In genomic region chr9:98864571-98864970, GRCm38 (mm10) we compare ENCODE assay signal across 18 mouse cellular contexts. TPM values are rescaled to one million over a fixed set of nuclear protein-coding genes. Genes with fewer than 3 reads are reported as not detected.
A peak's percentile ranks its signal among the peaks of the same experiment; 100 is the strongest.
DNase-seq lines count a peak whose midpoint lies in the region; ATAC-seq lines count a peak whose summit lies in the region.
"Had no signal": no experiment of that assay in that cellular context is flagged by ENCODE, and none has a peak within 500 bp of the region (broad histone marks: within the 10 kb centered on the region; RNA-seq: fewer than 3 reads in every experiment).

Gene Prr23a3, plus strand, starts transcription at chr9:98864767.

- intact Hi-C loops in heart, postnatal 14 days (cut with DNase I) = no loop called here

- H3K4me3 ChIP-seq in heart, embryonic 16.5 days (ENCODE audit: low read length) = no peak within 1 kb of the TSS
- H3K4me3 ChIP-seq in neural tube, embryonic 12.5 days = no peak within 1 kb of the TSS
- no peak within 1 kb of the TSS for H3K4me3 ChIP-seq in embryonic facial prominence, embryonic 13.5 days
- H3K4me3 ChIP-seq: layer of hippocampus, adult 2 months; liver, embryonic 15.5 days had no signal

- peak within 1 kb of the TSS; percentile 39; the same call in 1 of the 2 replicates for H3K4me2 ChIP-seq in heart, embryonic 16.5 days (ENCODE audit: low read depth, low read length)
- H3K4me2 ChIP-seq in neural tube, embryonic 12.5 days (replicated peaks) = 0 out of 2 replicates have a peak within 1 kb of the TSS, but pooled peaks have one; percentile 7
- peak within 1 kb of the TSS; percentile 27 for H3K4me2 ChIP-seq in embryonic facial prominence, embryonic 13.5 days
- H3K4me2 ChIP-seq: liver, embryonic 15.5 days had no signal

- H3K36me3 ChIP-seq in heart, embryonic 16.5 days (ENCODE audit: control insufficient read depth, insufficient read depth) = no peaks in the 10 kb centered on the region
- H3K36me3 ChIP-seq in neural tube, embryonic 12.5 days = no peaks in the 10 kb centered on the region
- H3K36me3 ChIP-seq in embryonic facial prominence, embryonic 13.5 days = no peaks in the 10 kb centered on the region
- H3K36me3 ChIP-seq: liver, embryonic 15.5 days had no signal

- peaks cover 10% of the 10 kb centered on the region for H3K27me3 ChIP-seq in heart, embryonic 16.5 days (ENCODE audit: control insufficient read depth, insufficient read depth, low read length)
- H3K27me3 ChIP-seq in neural tube, embryonic 12.5 days (replicated peaks) = no peaks in the 10 kb centered on the region
- H3K27me3 ChIP-seq in embryonic facial prominence, embryonic 13.5 days = peaks cover 12% of the 10 kb centered on the region
- H3K27me3 ChIP-seq: CH12.LX; liver, embryonic 15.5 days had no signal

- no peak for DNase-seq in heart, postnatal 14 days
- no peak for DNase-seq in neural tube, embryonic 10.5 days (ENCODE audit: extremely low spot score, low spot score)
- peak; percentile 10 for DNase-seq in yolk sac, embryonic 10.5 days (ENCODE audit: low spot score)
- DNase-seq in frontal cortex, adult 2 months (ENCODE audit: extremely low spot score in 1 of 2, low spot score in 1 of 2) = no peak
- DNase-seq: adrenal gland, postnatal 36 days; cerebellum, postnatal 36 days; kidney, adult 11 months; lung, postnatal 4 days had no signal

- no peaks in the 10 kb centered on the region for H3K4me1 ChIP-seq in heart, embryonic 16.5 days (ENCODE audit: control insufficient read depth, insufficient read depth, low read length)
- no peaks in the 10 kb centered on the region for H3K4me1 ChIP-seq in neural tube, embryonic 12.5 days
- H3K4me1 ChIP-seq in embryonic facial prominence, embryonic 13.5 days = no peaks in the 10 kb centered on the region
- H3K4me1 ChIP-seq: liver, embryonic 15.5 days had no signal

- no peak within 1 kb of the TSS for H3K27ac ChIP-seq in heart, embryonic 16.5 days (ENCODE audit: low read length)
- no peak within 1 kb of the TSS for H3K27ac ChIP-seq in neural tube, embryonic 12.5 days
- no peak within 1 kb of the TSS for H3K27ac ChIP-seq in embryonic facial prominence, embryonic 13.5 days
- H3K27ac ChIP-seq: layer of hippocampus, adult 2 months; liver, embryonic 15.5 days had no signal

- H3K9me3 ChIP-seq in heart, embryonic 16.5 days (replicated peaks; ENCODE audit: control insufficient read depth, low read length) = no peaks in the 10 kb centered on the region
- 0 out of 2 replicates have a peak, but pooled peaks cover 2% of the 10 kb centered on the region for H3K9me3 ChIP-seq in neural tube, embryonic 12.5 days
- no peaks in the 10 kb centered on the region; the same call in 1 of the 2 replicates for H3K9me3 ChIP-seq in embryonic facial prominence, embryonic 13.5 days
- H3K9me3 ChIP-seq: liver, embryonic 15.5 days had no signal

- H3K9ac ChIP-seq in heart, embryonic 16.5 days (ENCODE audit: low read length) = no peak within 1 kb of the TSS
- no peak within 1 kb of the TSS for H3K9ac ChIP-seq in neural tube, embryonic 12.5 days
- no peak within 1 kb of the TSS for H3K9ac ChIP-seq in embryonic facial prominence, embryonic 13.5 days
- H3K9ac ChIP-seq: liver, embryonic 15.5 days had no signal

- ATAC-seq in heart, embryonic 16.5 days (replicated peaks; ENCODE audit: extremely low read depth, insufficient read depth, low FRiP score) = no peak
- ATAC-seq in neural tube, embryonic 12.5 days (ENCODE audit: low FRiP score, low read depth) = no peak
- no peak for ATAC-seq in embryonic facial prominence, embryonic 13.5 days (ENCODE audit: insufficient number of reproducible peaks, insufficient read depth, low FRiP score, low TSS enrichment, low read depth)

- WGBS in heart, embryonic 16.5 days = 41% methylated on average over 22 of the region's 22 CpGs
- WGBS in neural tube, embryonic 12.5 days = 54% methylated on average over 22 of the region's 22 CpGs
- WGBS in embryonic facial prominence, embryonic 13.5 days = 51% methylated on average over 22 of the region's 22 CpGs

RNA-seq across cellular contexts. Expression of gene Prr23a3, which starts in this region (rescaled TPM):
- not detected in 2 replicates for polyA plus RNA-seq in heart, embryonic 16.5 days (2015; fragmentation: Nextera tagmentation; extraction: Ambion mirVana)
- total RNA-seq in heart, postnatal 14 days (2021) = not detected
- polyA plus RNA-seq in neural tube, embryonic 12.5 days (2016; fragmentation: Nextera tagmentation; extraction: Ambion mirVana) = 0.15 TPM in 1 of 2 replicates, not detected in the other
- polyA plus RNA-seq in embryonic facial prominence, embryonic 13.5 days (2015; fragmentation: Nextera tagmentation; extraction: Ambion mirVana) = not detected in 2 replicates
- not detected in 2 replicates for polyA plus RNA-seq in frontal cortex, adult 2 months (2012; rRNA removed)
- total RNA-seq: adrenal gland, postnatal 36 days; CH12.LX; granulocyte monocyte progenitor cell, adult 5-6 weeks; layer of hippocampus, adult 2 months; left cerebral cortex, postnatal 14 days had no signal
- polyA plus RNA-seq: liver, embryonic 15.5 days; small intestine, adult 2 months; stomach, embryonic 16.5 days had no signal
